Mouse (Mus musculus) common myeloid progenitor, adult 5-6 weeks (primary cell): ENCODE measurements around the gene Itga4. TPM values are rescaled to one million over a fixed set of nuclear protein-coding genes. Genes with fewer than 3 reads are reported as not detected.

Source experiments
- ATAC-seq: replicated peaks from 2 replicates; pipeline ENCODE4 v1.8.0; 2016; ENCODE audit warnings: low read depth, mild to moderate bottlenecking, moderate TSS enrichment, inconsistent platforms; ENCODE audit not compliant: poor library complexity, severe bottlenecking
- total RNA-seq: library from RNA; stranded (forward); fragments of 200-1000, 187-1606 nt; gene quantifications from 2 replicates; pipeline ENCODE4 v1.2.3, GENCODE M21; 2017

Gene Itga4
- 180 and 192 TPM in 2 replicates for total RNA-seq

GRCm38 (mm10) chr2:79255192-79256000 lies at the start of gene Itga4:
Itga4 (plus strand) TSS chr2:79255426.
- peak; percentile 52 for ATAC-seq

- peak; percentile 80 for ATAC-seq
These were observed 49.0 kb upstream of the Itga4 start for GRCm38 (mm10) chr2:79206191-79206755.

- no peak for ATAC-seq
These were observed 40.2 kb upstream of the Itga4 start for GRCm38 (mm10) chr2:79214982-79215381.

- no peak for ATAC-seq
These were observed 39.7 kb upstream of the Itga4 start for GRCm38 (mm10) chr2:79215479-79215878.

GRCm38 (mm10) chr2:79224714-79225426 lies 30.4 kb upstream of the Itga4 start:
- ATAC-seq: no peak

- peak; percentile 95 for ATAC-seq
These were observed 27.4 kb upstream of the Itga4 start for GRCm38 (mm10) chr2:79227805-79228241.

- no peak for ATAC-seq
These were observed 23.9 kb upstream of the Itga4 start for GRCm38 (mm10) chr2:79231056-79231949.

- no peak for ATAC-seq
These were observed 19.3 kb upstream of the Itga4 start for GRCm38 (mm10) chr2:79235767-79236487.

- ATAC-seq: no peak
These were observed 18.0 kb upstream of the Itga4 start for GRCm38 (mm10) chr2:79237216-79237615.

- ATAC-seq: peak; percentile 47
These were observed 10.9 kb upstream of the Itga4 start for GRCm38 (mm10) chr2:79244276-79244675.

- ATAC-seq: no peak
These were observed 10.5 kb upstream of the Itga4 start for GRCm38 (mm10) chr2:79244743-79245142.

GRCm38 (mm10) chr2:79248283-79248682 lies 6.9 kb upstream of the Itga4 start:
- ATAC-seq: peak; percentile 33; the same call in 1 of the 2 replicates

GRCm38 (mm10) chr2:79250510-79250909 lies 4.7 kb upstream of the Itga4 start:
- no peak for ATAC-seq

- ATAC-seq: no peak
These were observed 1.4 kb upstream of the Itga4 start for GRCm38 (mm10) chr2:79253754-79254197.

GRCm38 (mm10) chr2:79254588-79255191 lies 536 bp upstream of the Itga4 start:
- peak; percentile 27 for ATAC-seq

GRCm38 (mm10) chr2:79256001-79256339 lies 744 bp downstream of the Itga4 start:
- peak; percentile 3 for ATAC-seq

- no peak for ATAC-seq
These were observed 1.1 kb downstream of the Itga4 start for GRCm38 (mm10) chr2:79256376-79256775.

GRCm38 (mm10) chr2:79256880-79257279 lies 1.7 kb downstream of the Itga4 start:
- peak; percentile 22 for ATAC-seq

GRCm38 (mm10) chr2:79257411-79257810 lies 2.2 kb downstream of the Itga4 start:
- no peak for ATAC-seq
